Mouse (Mus musculus) thymus, adult 2 months (tissue): Measurements from ENCODE around the gene Cd300c2. TPM values are rescaled to one million over a fixed set of nuclear protein-coding genes. Genes with fewer than 3 reads are reported as not detected.

Source experiments
- DNase-seq: peaks from one replicate; pipeline ENCODE4 v3.0.0; 2021
- H3K27ac ChIP-seq: fragments of 200-500 bp; 2 replicates; pipeline ENCODE4 v1.5.1; 2012; ENCODE audit warnings: low read length, control low read depth; ENCODE audit not compliant: control insufficient read depth, insufficient read depth
- H3K27me3 ChIP-seq: fragments of 200-500 bp; 2 replicates; pipeline ENCODE4 v1.6.1; 2012; ENCODE audit warnings: mild to moderate bottlenecking, low read length, moderate library complexity, mixed read lengths; ENCODE audit not compliant: control insufficient read depth, insufficient read depth
- H3K36me3 ChIP-seq: fragments of 200-500 bp; 2 replicates; pipeline ENCODE4 v1.6.1; 2012; ENCODE audit warnings: mild to moderate bottlenecking, low read length, moderate library complexity; ENCODE audit not compliant: control insufficient read depth, insufficient read depth
- H3K4me1 ChIP-seq: fragments of 200-500 bp; replicated peaks from 2 replicates; pipeline ENCODE4 v1.6.1; 2012; ENCODE audit warnings: low read length; ENCODE audit not compliant: control insufficient read depth, insufficient read depth
- H3K4me3 ChIP-seq: fragments of 200-500 bp; 2 replicates; pipeline ENCODE4 v1.5.1; 2012; ENCODE audit warnings: mild to moderate bottlenecking, low read length, control low read depth, moderate library complexity; ENCODE audit not compliant: control insufficient read depth, insufficient read depth
- CTCF ChIP-seq: fragments of 200-500 bp; IDR thresholded peaks from 2 replicates; pipeline ENCODE4 v1.5.1; 2012; ENCODE audit warnings: mild to moderate bottlenecking, control low read depth, low read length, moderate library complexity, borderline replicate concordance; ENCODE audit not compliant: control insufficient read depth, poor library complexity, insufficient read depth; ENCODE audit errors: extremely low read depth
- POLR2A ChIP-seq: fragments of 200-500 bp; IDR thresholded peaks from 2 replicates; pipeline ENCODE4 v1.6.1; 2012; ENCODE audit warnings: mild to moderate bottlenecking, low read length, control low read depth, moderate library complexity; ENCODE audit not compliant: control insufficient read depth, poor library complexity, insufficient read depth; ENCODE audit errors: extremely low read depth
- WGBS: fragments of 180-500 bp; shearing (Covaris S2); methylation state at CpG from one replicate; pipeline ENCODE4 v1.1.7; 2018; 5-methylcytosine and 5-hydroxymethylcytosine counted together
- polyA plus RNA-seq: library from polyadenylated mRNA; depleted of rRNA; stranded (reverse); fragments of >200 nt; gene quantifications from 2 replicates; pipeline ENCODE4 v1.2.3, GENCODE M21; 2012; rRNA removed

Cd300c2 gene
- polyA plus RNA-seq, 1 experiment = 19.9 TPM

GRCm38 (mm10) chr11:114989793-114990192, 11.9 kb downstream of the Cd300c2 start, which contains the start of gene Cd300ld:
Gene Cd300ld, minus strand, starts transcription at chr11:114989922.
- TF ChIP-seq POLR2A (no peak), CTCF (no peak)

GRCm38 (mm10) chr11:114981866-114982265, 19.8 kb downstream of the Cd300c2 start:
- Histone ChIP-seq H3K4me1 (no peaks in the 10 kb centered on the region), H3K27ac (no peak overlapping the region), H3K27me3 (no peaks in the 10 kb centered on the region), H3K4me3 (no peak overlapping the region), H3K36me3 (no peaks in the 10 kb centered on the region)
- WGBS = 76% methylated on average over 4 of the region's 4 CpGs
- TF ChIP-seq POLR2A (no peak), CTCF (no peak)
- DNase-seq = no peak

More at GRCm38 (mm10) chr11:114989793-114990192, 11.9 kb downstream of the Cd300c2 start, which contains the start of gene Cd300ld:
- no peak for DNase-seq
- Histone ChIP-seq H3K27me3 (no peaks in the 10 kb centered on the region), H3K4me3 (no peak within 1 kb of the TSS), H3K36me3 (no peaks in the 10 kb centered on the region), H3K4me1 (no peaks in the 10 kb centered on the region), H3K27ac (no peak within 1 kb of the TSS)
- 47% methylated on average over 4 of the region's 4 CpGs for WGBS

GRCm38 (mm10) chr11:114972726-114973125, 29.0 kb downstream of the Cd300c2 start:
- no peak overlapping the region for H3K4me3 ChIP-seq
- 93% methylated on average over 10 of the region's 10 CpGs for WGBS
- H3K27ac ChIP-seq = no peak overlapping the region
- no peaks in the 10 kb centered on the region for H3K36me3 ChIP-seq
- DNase-seq = no peak
- TF ChIP-seq CTCF = no peak
- no peak for TF ChIP-seq POLR2A
- H3K27me3 ChIP-seq = no peaks in the 10 kb centered on the region
- H3K4me1 ChIP-seq = no peaks in the 10 kb centered on the region

DNA sequence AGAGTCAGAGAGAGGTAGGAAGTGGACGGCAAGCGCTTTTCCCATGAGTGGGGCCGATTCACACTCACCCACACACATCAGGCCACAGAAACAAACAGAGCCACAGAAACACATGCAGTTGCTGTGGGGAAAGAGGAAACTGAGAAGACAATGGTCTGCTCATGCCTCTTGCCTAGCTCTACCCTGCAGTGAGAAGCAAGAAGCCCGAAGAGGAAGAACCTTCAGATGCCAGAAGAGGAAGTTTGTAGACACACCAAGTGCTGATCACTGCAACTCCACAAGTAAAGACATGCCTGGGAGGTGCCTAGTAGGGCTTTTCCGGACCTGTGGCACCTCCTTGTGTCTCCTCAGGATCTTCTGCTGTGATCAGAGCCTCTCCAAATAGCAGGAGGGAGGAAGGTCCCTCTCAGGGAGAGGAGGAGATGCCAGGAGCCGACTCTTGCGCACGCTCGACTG, 32.9 kb downstream of the Cd300c2 start, which contains the start of gene Cd300c:
Gene Cd300c (minus strand): TSS at position 406 of the 456 bp plus-strand sequence.
- 63% methylated on average over 9 of the region's 9 CpGs for WGBS

DNA sequence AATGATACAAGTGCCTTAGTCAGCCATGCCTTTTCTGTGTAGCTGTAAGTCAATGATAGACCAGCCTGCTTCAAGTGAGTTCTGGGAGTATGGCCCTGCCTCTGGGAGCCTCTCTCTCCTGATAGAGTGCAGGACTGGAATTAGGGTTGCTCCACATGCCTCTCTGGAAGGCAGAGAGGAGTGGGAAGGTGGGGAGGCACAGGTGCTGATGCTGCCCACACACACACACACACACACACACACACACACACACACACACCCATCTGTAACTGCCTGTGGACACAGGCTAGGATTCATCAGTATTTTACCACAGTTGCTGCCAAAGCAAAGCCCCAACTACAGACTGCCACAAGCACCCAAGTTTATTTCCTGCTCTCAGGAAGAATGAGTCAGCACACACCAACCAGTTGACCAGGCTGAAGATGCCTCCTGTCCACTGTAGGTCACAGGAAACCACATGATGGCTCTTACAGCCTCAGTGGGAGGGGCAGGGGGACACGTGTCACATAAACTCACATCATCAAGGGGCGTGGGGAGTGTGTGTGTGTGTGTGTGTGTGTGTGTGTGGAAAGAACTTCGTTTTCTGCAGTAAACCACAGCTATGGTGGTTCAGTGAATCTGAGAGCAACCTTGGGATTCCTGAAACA, 36.4 kb downstream of the Cd300c2 start:
- no peaks in the 10 kb centered on the region for H3K4me1 ChIP-seq
- no peak overlapping the region for H3K4me3 ChIP-seq
- no peaks in the 10 kb centered on the region for H3K27me3 ChIP-seq
- WGBS = 9% methylated on average over 3 of the region's 3 CpGs
- TF ChIP-seq POLR2A (no peak), CTCF (no peak)
- no peaks in the 10 kb centered on the region for H3K36me3 ChIP-seq
- no peak for DNase-seq
- H3K27ac ChIP-seq = no peak overlapping the region

More for the DNA sequence above, 32.9 kb downstream of the Cd300c2 start, which contains the start of gene Cd300c:
- H3K27me3 ChIP-seq = no peaks in the 10 kb centered on the region
- no peak for DNase-seq
- no peaks in the 10 kb centered on the region for H3K36me3 ChIP-seq
- no peak within 1 kb of the TSS for H3K4me3 ChIP-seq
- no peaks in the 10 kb centered on the region for H3K4me1 ChIP-seq
- H3K27ac ChIP-seq = no peak within 1 kb of the TSS
- TF ChIP-seq CTCF = no peak
- no peak for TF ChIP-seq POLR2A

- Histone ChIP-seq H3K4me3 (no peak overlapping the region), H3K36me3 (no peaks in the 10 kb centered on the region), H3K4me1 (no peaks in the 10 kb centered on the region), H3K27me3 (no peaks in the 10 kb centered on the region), H3K27ac (no peak overlapping the region)
- TF ChIP-seq CTCF = no peak
- no peak for DNase-seq
- WGBS = 15% methylated on average over 1 of the region's 1 CpGs
These were observed 41.3 kb downstream of the Cd300c2 start for GRCm38 (mm10) chr11:114960369-114960768.

Other genes starting within 250 kb of the Cd300c2 start
- 0.59 and 0.71 TPM in 2 replicates for gene Kif19a, start 236.5 kb downstream of the Cd300c2 start, polyA plus RNA-seq
- gene Btbd17, start 205.9 kb downstream of the Cd300c2 start, polyA plus RNA-seq = 0.53 and 1.1 TPM in 2 replicates
- gene Gpr142, start 203.0 kb downstream of the Cd300c2 start, polyA plus RNA-seq = not detected in 2 replicates
- 5.4 and 6.4 TPM in 2 replicates for gene Gprc5c, start 150.7 kb downstream of the Cd300c2 start, polyA plus RNA-seq
- 3.7 and 4.2 TPM in 2 replicates for gene Cd300a, start 111.8 kb downstream of the Cd300c2 start, polyA plus RNA-seq
- 0.78 and 1.1 TPM in 2 replicates for gene Cd300lb, start 67.5 kb downstream of the Cd300c2 start, polyA plus RNA-seq
- 2.1 and 5.8 TPM in 2 replicates for gene Cd300c, start 32.7 kb downstream of the Cd300c2 start, polyA plus RNA-seq
- gene Cd300ld, start 12.0 kb downstream of the Cd300c2 start, polyA plus RNA-seq = 0.91 and 1.3 TPM in 2 replicates
- gene Cd300ld2, start 14.3 kb upstream of the Cd300c2 start, polyA plus RNA-seq = 0.42 and 0.90 TPM in 2 replicates
- gene Cd300ld4, start 25.1 kb upstream of the Cd300c2 start, polyA plus RNA-seq = 1.1 and 6.4 TPM in 2 replicates
- 6.0 and 9.4 TPM in 2 replicates for gene Cd300ld5, start 35.9 kb upstream of the Cd300c2 start, polyA plus RNA-seq
- 41.5 and 45.3 TPM in 2 replicates for gene Cd300ld3, start 46.5 kb upstream of the Cd300c2 start, polyA plus RNA-seq
- 0.12 TPM in 1 of 2 replicates, not detected in the other for gene Cd300e, start 60.3 kb upstream of the Cd300c2 start, polyA plus RNA-seq
- 15.1 and 18.3 TPM in 2 replicates for gene Rab37, start 89.6 kb upstream of the Cd300c2 start, polyA plus RNA-seq
- gene Cd300lf, start 132.1 kb upstream of the Cd300c2 start, polyA plus RNA-seq = 8.4 and 10.4 TPM in 2 replicates
- gene Slc9a3r1, start 161.5 kb upstream of the Cd300c2 start, polyA plus RNA-seq = 202 and 207 TPM in 2 replicates
- gene Tmem104, start 185.6 kb upstream of the Cd300c2 start, polyA plus RNA-seq = 24.1 and 26.8 TPM in 2 replicates
- gene Nat9, start 186.0 kb upstream of the Cd300c2 start, polyA plus RNA-seq = 9.8 and 11.8 TPM in 2 replicates